In genomic region chr16:6349381-6349780, GRCm38 (mm10) we compare ENCODE assay signal across 9 mouse cellular contexts.
A peak's percentile ranks its signal among the peaks of the same experiment; 100 is the strongest.
DNase-seq lines count a peak whose midpoint lies in the region; ATAC-seq and TF ChIP-seq lines count a peak whose summit lies in the region.
"Had no signal": no experiment of that assay in that cellular context is flagged by ENCODE, and none has a peak within 500 bp of the region (broad histone marks: within the 10 kb centered on the region; RNA-seq: fewer than 3 reads in every experiment).

No protein-coding gene starts in this region.

- H3K27me3 ChIP-seq in lung, postnatal 0 days (replicated peaks; ENCODE audit: insufficient read depth, low read length), result peaks cover 11% of the 10 kb centered on the region
- peaks cover 40% of the 10 kb centered on the region for H3K27me3 ChIP-seq in embryonic facial prominence, embryonic 15.5 days

- no peak overlapping the region for H3K9ac ChIP-seq in lung, postnatal 0 days (replicated peaks; ENCODE audit: low read depth)
- H3K9ac ChIP-seq in embryonic facial prominence, embryonic 15.5 days, result no peak overlapping the region
- H3K9ac ChIP-seq: liver, embryonic 15.5 days had no signal

- WGBS in lung, postnatal 0 days, result 34% methylated on average over 16 of the region's 16 CpGs
- 24% methylated on average over 16 of the region's 16 CpGs for WGBS in embryonic facial prominence, embryonic 15.5 days

- TF ChIP-seq EP300 in lung, postnatal 0 days (IDR thresholded peaks at IDR 0.05), result no peak

- DNase-seq in lung, postnatal 0 days (ENCODE audit: low spot score), result no peak
- DNase-seq in lung, postnatal 36 days, result no peak
- DNase-seq in layer of hippocampus, postnatal 36 days, result peak; percentile 44 to 52
- peak; percentile 25 for DNase-seq in right cerebral cortex, adult 18-20 months
- DNase-seq in ovary, postnatal 14 days (ENCODE audit: low spot score), result no peak
- no peak for DNase-seq in c-Kit-positive CD71-positive TER-119-positive erythroid progenitor cells, embryonic 14.5 days (ENCODE audit: low spot score)
- DNase-seq in lung, adult 18-20 months, result no peak

- no peaks in the 10 kb centered on the region for H3K36me3 ChIP-seq in lung, postnatal 0 days (ENCODE audit: insufficient read depth, low read length)
- H3K36me3 ChIP-seq in embryonic facial prominence, embryonic 15.5 days, result no peaks in the 10 kb centered on the region
- H3K36me3 ChIP-seq: liver, embryonic 15.5 days had no signal

- TF ChIP-seq CTCF in lung, postnatal 0 days (IDR thresholded peaks at IDR 0.05), result no peak

- H3K4me1 ChIP-seq in lung, postnatal 0 days (ENCODE audit: insufficient read depth, low read depth, low read length), result no peaks in the 10 kb centered on the region
- peaks cover 12% of the 10 kb centered on the region; the same call in 1 of the 2 replicates for H3K4me1 ChIP-seq in embryonic facial prominence, embryonic 15.5 days
- H3K4me1 ChIP-seq: liver, embryonic 15.5 days had no signal

- ATAC-seq in lung, postnatal 0 days, result no peak
- ATAC-seq in embryonic facial prominence, embryonic 15.5 days (ENCODE audit: insufficient number of reproducible peaks, low FRiP score, low TSS enrichment, low read depth), result no peak

- H3K4me3 ChIP-seq in lung, postnatal 0 days (ENCODE audit: low read depth, low read length), result no peak overlapping the region
- peak overlapping the region; percentile 27 for H3K4me3 ChIP-seq in embryonic facial prominence, embryonic 15.5 days (replicated peaks)
- H3K4me3 ChIP-seq: liver, embryonic 15.5 days had no signal

- H3K4me2 ChIP-seq in lung, postnatal 0 days (replicated peaks; ENCODE audit: low read depth, low read length), result peak overlapping the region; percentile 28; the same call in 1 of the 2 replicates
- peak overlapping the region; percentile 46 for H3K4me2 ChIP-seq in embryonic facial prominence, embryonic 15.5 days (replicated peaks)
- H3K4me2 ChIP-seq: liver, embryonic 15.5 days had no signal

- no peaks in the 10 kb centered on the region for H3K9me3 ChIP-seq in lung, postnatal 0 days (ENCODE audit: low read length)
- no peaks in the 10 kb centered on the region for H3K9me3 ChIP-seq in embryonic facial prominence, embryonic 15.5 days (replicated peaks)
- H3K9me3 ChIP-seq: liver, embryonic 15.5 days had no signal

- H3K27ac ChIP-seq in lung, postnatal 0 days (ENCODE audit: low read length), result no peak overlapping the region
- H3K27ac ChIP-seq in embryonic facial prominence, embryonic 15.5 days (replicated peaks), result no peak overlapping the region
- H3K27ac ChIP-seq: liver, embryonic 15.5 days had no signal

Comparison
In these comparisons a context has a peak if more than half of its experiments do, and no peak if none do; other contexts are left out.
1. DNase-seq: peak in layer of hippocampus, postnatal 36 days (2 of 2) and right cerebral cortex, adult 18-20 months (single experiment); none in lung, postnatal 0 days (single experiment), lung, postnatal 36 days (single experiment), ovary, postnatal 14 days (single experiment), c-Kit-positive CD71-positive TER-119-positive erythroid progenitor cells, embryonic 14.5 days (single experiment) and lung, adult 18-20 months (0 of 2).